Mouse (Mus musculus): ENCODE measurements at regions not wholly inside any gene's neighbourhood (a gene's known extent, or its start where the extent isn't known, plus 50 kb on each side); places are given as distances from the start of the nearest gene placed in this dataset.

GRCm38 (mm10) chr9:68476391-68476790 lies 177.2 kb upstream of the Rora start:
- 86% methylated on average over 12 of the region's 12 CpGs for WGBS
- TF ChIP-seq EP300 (IDR thresholded peaks at IDR 0.05; ENCODE audit: low read depth) = no peak
- TF ChIP-seq CTCF (IDR thresholded peaks at IDR 0.05; ENCODE audit: low read depth) = no peak
- Histone ChIP-seq H3K9ac (replicated peaks; ENCODE audit: low read depth, low read length) (no peak overlapping the region), H3K4me1 (ENCODE audit: control insufficient read depth, insufficient read depth) (no peaks in the 10 kb centered on the region), H3K9me3 (replicated peaks; ENCODE audit: control insufficient read depth, low read length) (no peaks in the 10 kb centered on the region), H3K4me3 (ENCODE audit: low read depth, low read length) (no peak overlapping the region), H3K27ac (ENCODE audit: low read depth) (no peak overlapping the region), H3K27me3 (ENCODE audit: control insufficient read depth, insufficient read depth, low read length) (no peaks in the 10 kb centered on the region), H3K4me2 (ENCODE audit: low read depth, low read length) (no peak overlapping the region), H3K36me3 (replicated peaks; ENCODE audit: control insufficient read depth, insufficient read depth, low read length) (no peaks in the 10 kb centered on the region)
- no peak for DNase-seq (ENCODE audit: low spot score)
- ATAC-seq (ENCODE audit: insufficient read depth, low read depth) = no peak

GRCm38 (mm10) chr9:68477466-68477865 lies 176.1 kb upstream of the Rora start:
- Histone ChIP-seq H3K36me3 (replicated peaks; ENCODE audit: control insufficient read depth, insufficient read depth, low read length) (no peaks in the 10 kb centered on the region), H3K4me1 (ENCODE audit: control insufficient read depth, insufficient read depth) (no peaks in the 10 kb centered on the region), H3K27me3 (ENCODE audit: control insufficient read depth, insufficient read depth, low read length) (no peaks in the 10 kb centered on the region), H3K9me3 (replicated peaks; ENCODE audit: control insufficient read depth, low read length) (no peaks in the 10 kb centered on the region), H3K27ac (ENCODE audit: low read depth) (no peak overlapping the region), H3K4me3 (ENCODE audit: low read depth, low read length) (no peak overlapping the region), H3K4me2 (ENCODE audit: low read depth, low read length) (no peak overlapping the region), H3K9ac (replicated peaks; ENCODE audit: low read depth, low read length) (no peak overlapping the region)
- DNase-seq (ENCODE audit: low spot score) = no peak
- ATAC-seq (ENCODE audit: insufficient read depth, low read depth) = no peak
- TF ChIP-seq EP300 (IDR thresholded peaks at IDR 0.05; ENCODE audit: low read depth) = no peak
- no peak for TF ChIP-seq CTCF (IDR thresholded peaks at IDR 0.05; ENCODE audit: low read depth)
- 76% methylated on average over 3 of the region's 3 CpGs for WGBS

GRCm38 (mm10) chr9:68486646-68487045 lies 166.9 kb upstream of the Rora start:
- Histone ChIP-seq H3K4me2 (ENCODE audit: low read depth, low read length) (no peak overlapping the region), H3K36me3 (replicated peaks; ENCODE audit: control insufficient read depth, insufficient read depth, low read length) (no peaks in the 10 kb centered on the region), H3K9me3 (replicated peaks; ENCODE audit: control insufficient read depth, low read length) (no peaks in the 10 kb centered on the region), H3K27ac (ENCODE audit: low read depth) (no peak overlapping the region), H3K4me1 (ENCODE audit: control insufficient read depth, insufficient read depth) (no peaks in the 10 kb centered on the region), H3K27me3 (ENCODE audit: control insufficient read depth, insufficient read depth, low read length) (no peaks in the 10 kb centered on the region), H3K4me3 (ENCODE audit: low read depth, low read length) (no peak overlapping the region), H3K9ac (replicated peaks; ENCODE audit: low read depth, low read length) (no peak overlapping the region)
- TF ChIP-seq EP300 (IDR thresholded peaks at IDR 0.05; ENCODE audit: low read depth) (no peak), CTCF (IDR thresholded peaks at IDR 0.05; ENCODE audit: low read depth) (no peak)
- no peak for DNase-seq (ENCODE audit: low spot score)
- ATAC-seq (ENCODE audit: insufficient read depth, low read depth) = no peak
- WGBS = 69% methylated on average over 5 of the region's 5 CpGs

- 74% methylated on average over 2 of the region's 2 CpGs for WGBS
- no peaks in the 10 kb centered on the region for H3K27me3 ChIP-seq (ENCODE audit: control insufficient read depth, insufficient read depth, low read length)
- DNase-seq (ENCODE audit: low spot score) (no peak), ATAC-seq (ENCODE audit: insufficient read depth, low read depth) (no peak)
- no peaks in the 10 kb centered on the region for H3K9me3 ChIP-seq (replicated peaks; ENCODE audit: control insufficient read depth, low read length)
- H3K4me3 ChIP-seq (ENCODE audit: low read depth, low read length) = no peak overlapping the region
- no peak overlapping the region for H3K27ac ChIP-seq (ENCODE audit: low read depth)
- no peaks in the 10 kb centered on the region for H3K36me3 ChIP-seq (replicated peaks; ENCODE audit: control insufficient read depth, insufficient read depth, low read length)
- no peaks in the 10 kb centered on the region for H3K4me1 ChIP-seq (ENCODE audit: control insufficient read depth, insufficient read depth)
- H3K4me2 ChIP-seq (ENCODE audit: low read depth, low read length) = no peak overlapping the region
- no peak overlapping the region for H3K9ac ChIP-seq (replicated peaks; ENCODE audit: low read depth, low read length)
- TF ChIP-seq EP300 (IDR thresholded peaks at IDR 0.05; ENCODE audit: low read depth) = no peak
- no peak for TF ChIP-seq CTCF (IDR thresholded peaks at IDR 0.05; ENCODE audit: low read depth)
These were observed 162.4 kb upstream of the Rora start for GRCm38 (mm10) chr9:68491151-68491550.

- Histone ChIP-seq H3K27ac (ENCODE audit: low read depth) (no peak overlapping the region), H3K36me3 (replicated peaks; ENCODE audit: control insufficient read depth, insufficient read depth, low read length) (no peaks in the 10 kb centered on the region), H3K9me3 (replicated peaks; ENCODE audit: control insufficient read depth, low read length) (no peaks in the 10 kb centered on the region), H3K9ac (replicated peaks; ENCODE audit: low read depth, low read length) (no peak overlapping the region), H3K4me2 (ENCODE audit: low read depth, low read length) (no peak overlapping the region), H3K4me1 (ENCODE audit: control insufficient read depth, insufficient read depth) (no peaks in the 10 kb centered on the region), H3K27me3 (ENCODE audit: control insufficient read depth, insufficient read depth, low read length) (no peaks in the 10 kb centered on the region), H3K4me3 (ENCODE audit: low read depth, low read length) (no peak overlapping the region)
- no peak for DNase-seq (ENCODE audit: low spot score)
- no peak for TF ChIP-seq CTCF (IDR thresholded peaks at IDR 0.05; ENCODE audit: low read depth)
- no peak for TF ChIP-seq EP300 (IDR thresholded peaks at IDR 0.05; ENCODE audit: low read depth)
- 42% methylated on average over 5 of the region's 5 CpGs for whole genome bisulfite sequencing
- ATAC-seq (ENCODE audit: insufficient read depth, low read depth) = no peak
These were observed 132.4 kb upstream of the Rora start for GRCm38 (mm10) chr9:68521218-68521617.

GRCm38 (mm10) chr9:68561767-68562552 lies 91.6 kb upstream of the Rora start:
- ATAC-seq (ENCODE audit: insufficient read depth, low read depth) (no peak), DNase-seq (ENCODE audit: low spot score) (no peak)
- Histone ChIP-seq H3K27me3 (ENCODE audit: control insufficient read depth, insufficient read depth, low read length) (no peaks in the 10 kb centered on the region), H3K4me1 (ENCODE audit: control insufficient read depth, insufficient read depth) (no peaks in the 10 kb centered on the region), H3K9me3 (replicated peaks; ENCODE audit: control insufficient read depth, low read length) (no peaks in the 10 kb centered on the region), H3K4me2 (ENCODE audit: low read depth, low read length) (no peak overlapping the region), H3K27ac (ENCODE audit: low read depth) (no peak overlapping the region), H3K9ac (replicated peaks; ENCODE audit: low read depth, low read length) (no peak overlapping the region), H3K36me3 (replicated peaks; ENCODE audit: control insufficient read depth, insufficient read depth, low read length) (no peaks in the 10 kb centered on the region), H3K4me3 (ENCODE audit: low read depth, low read length) (no peak overlapping the region)
- 65% methylated on average over 14 of the region's 14 CpGs for WGBS
- TF ChIP-seq CTCF (IDR thresholded peaks at IDR 0.05; ENCODE audit: low read depth) = no peak
- no peak for TF ChIP-seq EP300 (IDR thresholded peaks at IDR 0.05; ENCODE audit: low read depth)

All from heart, postnatal 0 days (tissue).